Mouse (Mus musculus): ENCODE measurements at regions not wholly inside any gene's neighbourhood (a gene's known extent, or its start where the extent isn't known, plus 50 kb on each side); places are given as distances from the start of the nearest gene placed in this dataset.

DNA sequence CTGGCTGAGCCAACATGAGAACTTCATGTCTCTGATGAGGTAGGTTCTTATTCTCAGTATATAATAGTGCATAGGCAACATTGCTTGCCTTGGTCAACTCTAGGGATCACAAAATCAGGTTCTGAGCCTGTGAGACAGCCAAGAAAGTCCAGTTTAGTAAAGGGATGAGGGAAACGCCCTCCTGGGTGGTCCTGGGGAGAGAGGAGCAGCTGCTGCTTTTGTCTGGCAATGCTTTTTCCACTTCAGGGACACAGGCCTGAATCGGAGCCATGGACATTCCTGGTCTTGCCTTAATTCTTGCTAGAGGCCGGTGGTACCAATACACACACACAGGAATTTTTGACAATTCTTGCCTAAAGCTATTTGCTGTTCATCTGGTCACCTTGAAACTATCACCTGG, 169.8 kb downstream of the Plpp3 start:
- H3K9ac ChIP-seq (ENCODE audit: low read depth, low read length, severe bottlenecking) = no peak overlapping the region
- no peak for DNase-seq (ENCODE audit: low spot score)
- H3K4me2 ChIP-seq (replicated peaks; ENCODE audit: low read depth, low read length, severe bottlenecking) = no peak overlapping the region
- H3K36me3 ChIP-seq (ENCODE audit: control insufficient read depth, insufficient read depth, low read length) = no peaks in the 10 kb centered on the region
- ATAC-seq (ENCODE audit: low FRiP score, low read depth) = no peak
- WGBS = 55% methylated on average over 3 of the region's 3 CpGs
- H3K4me3 ChIP-seq (replicated peaks; ENCODE audit: low read length) = no peak overlapping the region
- peaks cover 8% of the 10 kb centered on the region; the same call in 1 of the 2 replicates for H3K4me1 ChIP-seq (ENCODE audit: control insufficient read depth, insufficient read depth, low read length)
- no peak for TF ChIP-seq POLR2A (IDR thresholded peaks at IDR 0.05; ENCODE audit: borderline replicate concordance, extremely low read depth, insufficient read depth, insufficient read length)
- H3K9me3 ChIP-seq (ENCODE audit: control insufficient read depth, low read length) = no peaks in the 10 kb centered on the region
- H3K27ac ChIP-seq (replicated peaks; ENCODE audit: low read depth, low read length) = no peak overlapping the region
- H3K27me3 ChIP-seq (ENCODE audit: control insufficient read depth, insufficient read depth, low read length) = no peaks in the 10 kb centered on the region

DNA sequence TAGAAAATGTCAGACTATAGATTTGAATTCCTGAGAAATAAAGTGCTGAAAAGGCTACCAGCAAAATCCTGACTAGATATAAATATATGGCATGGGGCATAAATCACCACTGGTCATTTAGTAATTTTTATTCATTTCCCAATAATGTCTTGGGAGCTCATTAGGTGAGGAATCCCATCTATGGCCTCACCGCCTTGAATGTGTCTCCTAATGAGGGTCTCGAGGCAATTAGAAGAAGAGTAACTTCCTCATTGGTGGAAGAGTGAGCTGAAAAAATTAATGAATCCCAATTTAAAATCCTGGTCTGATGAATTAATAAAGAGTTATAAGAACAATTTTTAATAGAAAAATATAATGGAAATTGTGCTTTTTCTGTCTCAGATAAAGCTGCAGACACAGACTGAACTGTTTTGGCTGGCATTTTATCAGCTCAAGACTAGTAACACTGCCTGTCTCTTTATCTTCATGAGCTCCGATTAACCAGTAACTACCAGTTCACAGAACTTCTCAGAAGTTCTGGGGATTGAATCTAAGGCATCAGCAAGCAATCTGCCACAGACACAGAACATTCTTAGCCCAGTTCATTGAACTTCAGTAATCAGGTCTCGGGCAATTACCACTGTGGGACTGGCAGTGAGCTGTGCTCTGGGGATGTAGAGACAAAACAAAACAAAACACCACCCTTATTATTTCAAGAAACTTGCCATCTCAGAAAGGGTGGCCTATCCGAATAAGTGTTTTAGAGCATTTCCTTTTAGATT, 170.7 kb downstream of the Plpp3 start:
- H3K36me3 ChIP-seq (ENCODE audit: control insufficient read depth, insufficient read depth, low read length) = no peaks in the 10 kb centered on the region
- ATAC-seq (ENCODE audit: low FRiP score, low read depth) = no peak
- no peak for TF ChIP-seq POLR2A (IDR thresholded peaks at IDR 0.05; ENCODE audit: borderline replicate concordance, extremely low read depth, insufficient read depth, insufficient read length)

DNA sequence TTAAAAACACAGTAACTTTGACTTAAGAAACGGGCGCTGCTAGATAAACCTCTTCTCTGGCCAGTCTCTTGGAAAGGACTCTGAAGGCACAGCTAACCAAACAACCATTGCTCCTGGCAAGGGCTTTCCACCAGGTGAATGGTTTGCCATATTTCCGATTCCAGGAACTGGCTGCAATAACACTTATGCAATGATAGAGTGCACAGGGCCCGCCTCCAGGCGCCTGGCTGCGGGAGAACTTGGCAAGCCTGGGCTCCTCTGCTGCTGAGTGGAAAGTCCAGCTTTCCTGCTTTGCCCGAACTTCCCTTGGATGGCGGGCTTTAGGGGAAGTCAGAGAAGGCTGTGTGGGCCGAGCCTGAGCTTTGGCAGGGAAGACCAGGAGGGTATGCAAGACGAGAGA, 171.6 kb downstream of the Plpp3 start:
- H3K9ac ChIP-seq (ENCODE audit: low read depth, low read length, severe bottlenecking) = no peak overlapping the region
- no peaks in the 10 kb centered on the region for H3K9me3 ChIP-seq (ENCODE audit: control insufficient read depth, low read length)
- WGBS = 58% methylated on average over 10 of the region's 10 CpGs
- ATAC-seq (ENCODE audit: low FRiP score, low read depth) = peak; percentile 47; the same call in 1 of the 2 replicates
- no peaks in the 10 kb centered on the region for H3K27me3 ChIP-seq (ENCODE audit: control insufficient read depth, insufficient read depth, low read length)
- DNase-seq (ENCODE audit: low spot score) = peak; percentile 73
- H3K4me2 ChIP-seq (replicated peaks; ENCODE audit: low read depth, low read length, severe bottlenecking) = no peak overlapping the region
- H3K4me3 ChIP-seq (replicated peaks; ENCODE audit: low read length) = no peak overlapping the region
- H3K27ac ChIP-seq (replicated peaks; ENCODE audit: low read depth, low read length) = peak overlapping the region; percentile 35; the same call in 1 of the 2 replicates
- H3K36me3 ChIP-seq (ENCODE audit: control insufficient read depth, insufficient read depth, low read length) = no peaks in the 10 kb centered on the region
- H3K4me1 ChIP-seq (ENCODE audit: control insufficient read depth, insufficient read depth, low read length) = peaks cover 8% of the 10 kb centered on the region; the same call in 1 of the 2 replicates
- no peak for TF ChIP-seq POLR2A (IDR thresholded peaks at IDR 0.05; ENCODE audit: borderline replicate concordance, extremely low read depth, insufficient read depth, insufficient read length)

More for the DNA sequence above, 170.7 kb downstream of the Plpp3 start:
- DNase-seq (ENCODE audit: low spot score) = no peak
- no peak overlapping the region for H3K9ac ChIP-seq (ENCODE audit: low read depth, low read length, severe bottlenecking)
- H3K27ac ChIP-seq (replicated peaks; ENCODE audit: low read depth, low read length) = no peak overlapping the region
- 76% methylated on average over 5 of the region's 5 CpGs for WGBS
- no peaks in the 10 kb centered on the region for H3K27me3 ChIP-seq (ENCODE audit: control insufficient read depth, insufficient read depth, low read length)
- no peak overlapping the region for H3K4me3 ChIP-seq (replicated peaks; ENCODE audit: low read length)
- peaks cover 8% of the 10 kb centered on the region; the same call in 1 of the 2 replicates for H3K4me1 ChIP-seq (ENCODE audit: control insufficient read depth, insufficient read depth, low read length)
- H3K9me3 ChIP-seq (ENCODE audit: control insufficient read depth, low read length) = no peaks in the 10 kb centered on the region
- H3K4me2 ChIP-seq (replicated peaks; ENCODE audit: low read depth, low read length, severe bottlenecking) = no peak overlapping the region

DNA sequence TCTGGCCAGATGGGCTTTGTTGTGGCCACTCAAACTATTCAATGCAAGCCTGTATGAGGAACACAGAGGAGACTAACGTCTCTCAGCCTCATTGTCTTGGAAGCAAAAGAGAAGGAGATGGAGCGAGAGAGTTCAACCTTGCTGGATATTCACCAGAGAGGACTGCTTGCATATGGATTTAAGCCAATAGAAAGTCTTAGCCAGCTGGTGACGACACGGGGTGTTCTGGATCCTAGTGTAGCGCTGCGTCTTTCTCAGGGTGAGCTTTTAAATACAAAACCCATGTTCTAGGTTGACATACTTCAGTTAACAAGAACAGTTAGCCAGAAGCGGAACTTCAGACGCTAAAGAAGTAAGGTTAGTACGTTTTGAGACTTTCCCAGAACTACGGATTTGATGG, 174.9 kb downstream of the Plpp3 start:
- 80% methylated on average over 10 of the region's 10 CpGs for WGBS
- Histone ChIP-seq H3K36me3 (ENCODE audit: control insufficient read depth, insufficient read depth, low read length) (no peaks in the 10 kb centered on the region), H3K4me2 (replicated peaks; ENCODE audit: low read depth, low read length, severe bottlenecking) (no peak overlapping the region), H3K4me1 (ENCODE audit: control insufficient read depth, insufficient read depth, low read length) (peaks cover 8% of the 10 kb centered on the region; the same call in 1 of the 2 replicates), H3K9me3 (ENCODE audit: control insufficient read depth, low read length) (no peaks in the 10 kb centered on the region), H3K27me3 (ENCODE audit: control insufficient read depth, insufficient read depth, low read length) (no peaks in the 10 kb centered on the region), H3K9ac (ENCODE audit: low read depth, low read length, severe bottlenecking) (no peak overlapping the region), H3K27ac (replicated peaks; ENCODE audit: low read depth, low read length) (no peak overlapping the region), H3K4me3 (replicated peaks; ENCODE audit: low read length) (no peak overlapping the region)
- TF ChIP-seq POLR2A (IDR thresholded peaks at IDR 0.05; ENCODE audit: borderline replicate concordance, extremely low read depth, insufficient read depth, insufficient read length) = no peak
- ATAC-seq (ENCODE audit: low FRiP score, low read depth) = no peak
- no peak for DNase-seq (ENCODE audit: low spot score)

DNA sequence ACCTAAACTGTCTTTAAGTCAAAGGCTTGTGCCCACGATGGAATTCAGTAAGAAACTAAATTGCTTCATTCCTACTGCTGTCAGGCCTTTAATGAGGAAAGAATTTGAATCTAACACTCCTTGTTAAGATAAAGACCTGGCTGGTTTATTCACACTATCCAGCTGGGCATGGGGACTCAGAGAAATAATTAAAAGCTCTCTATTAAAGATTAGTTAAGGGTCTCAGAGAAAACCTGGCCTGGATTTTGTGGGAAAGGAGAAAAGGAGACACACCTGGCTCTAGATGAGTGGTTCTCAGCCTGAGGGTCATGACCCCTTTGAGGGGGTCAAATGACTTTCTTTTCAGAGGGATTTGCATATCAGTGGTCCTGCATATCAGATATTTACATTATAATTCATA, 178.7 kb downstream of the Plpp3 start:
- Histone ChIP-seq H3K27ac (replicated peaks; ENCODE audit: low read depth, low read length) (no peak overlapping the region), H3K36me3 (ENCODE audit: control insufficient read depth, insufficient read depth, low read length) (no peaks in the 10 kb centered on the region), H3K4me1 (ENCODE audit: control insufficient read depth, insufficient read depth, low read length) (peaks cover 4% of the 10 kb centered on the region; the same call in 1 of the 2 replicates), H3K9me3 (ENCODE audit: control insufficient read depth, low read length) (no peaks in the 10 kb centered on the region), H3K4me2 (replicated peaks; ENCODE audit: low read depth, low read length, severe bottlenecking) (no peak overlapping the region), H3K9ac (ENCODE audit: low read depth, low read length, severe bottlenecking) (no peak overlapping the region), H3K27me3 (ENCODE audit: control insufficient read depth, insufficient read depth, low read length) (no peaks in the 10 kb centered on the region), H3K4me3 (replicated peaks; ENCODE audit: low read length) (no peak overlapping the region)
- TF ChIP-seq POLR2A (IDR thresholded peaks at IDR 0.05; ENCODE audit: borderline replicate concordance, extremely low read depth, insufficient read depth, insufficient read length) = no peak
- DNase-seq (ENCODE audit: low spot score) (no peak), ATAC-seq (ENCODE audit: low FRiP score, low read depth) (no peak)
- 17% methylated on average over 1 of the region's 1 CpGs for WGBS

Data from limb, embryonic 14.5 days (tissue).